Mouse (Mus musculus): Measurements from ENCODE around the gene Asic1.

The Asic1 gene

DNA sequence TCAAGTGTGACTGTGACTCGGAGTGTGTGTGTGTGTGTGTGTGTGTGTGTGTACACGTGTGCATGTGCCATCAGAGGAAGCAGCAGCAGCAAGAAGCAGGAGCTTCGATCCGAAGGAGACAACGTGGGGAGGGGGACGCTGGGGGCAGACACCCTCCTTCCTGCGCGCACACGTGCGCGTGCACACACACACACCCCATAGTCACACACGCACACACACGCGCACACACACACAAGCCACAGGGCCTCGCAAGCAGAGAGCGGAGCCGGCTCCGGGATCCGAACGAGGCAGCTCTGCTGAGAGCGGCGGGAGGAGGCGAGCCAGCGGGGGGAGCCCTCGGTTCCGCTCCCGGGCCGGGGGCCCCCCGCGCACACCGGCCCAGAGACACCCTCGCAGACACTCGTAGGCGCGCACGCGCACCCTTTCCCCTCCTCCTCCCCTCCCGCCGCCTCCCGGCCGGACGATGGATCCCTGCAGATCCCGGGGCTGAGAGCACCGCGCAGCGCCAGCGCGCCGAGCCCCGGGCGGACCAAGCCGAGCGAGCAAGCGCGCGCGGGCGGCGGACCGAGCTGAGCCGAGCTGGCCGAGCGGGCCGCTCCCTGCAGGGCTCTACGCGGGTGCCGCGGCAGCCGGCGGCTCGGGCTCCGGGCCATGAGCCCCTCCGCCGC lies at the start of gene Asic1:
Gene Asic1, plus strand, starts transcription at position 215 of the 668 bp plus-strand sequence.
- peak; percentile 52 for DNase-seq

DNA sequence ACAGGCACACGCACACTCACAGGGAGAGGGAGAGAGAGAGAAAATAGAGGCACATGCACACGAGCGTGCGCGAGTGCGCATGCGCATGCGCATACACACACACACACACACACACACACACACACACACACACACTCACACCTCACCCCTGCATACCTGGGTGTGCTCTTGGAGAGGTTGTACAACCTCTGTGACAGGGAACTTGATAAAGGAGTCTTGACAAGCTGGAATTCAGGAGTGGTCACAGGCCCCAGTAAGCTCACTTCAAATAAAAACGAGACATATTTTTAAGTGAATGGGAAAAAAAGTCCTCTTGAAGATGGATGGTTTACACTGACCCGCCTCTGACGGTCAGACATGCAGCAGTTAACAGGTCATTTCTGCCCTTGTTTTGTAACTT lies 48.1 kb upstream of the Asic1 start:
- DNase-seq, result no peak

DNA sequence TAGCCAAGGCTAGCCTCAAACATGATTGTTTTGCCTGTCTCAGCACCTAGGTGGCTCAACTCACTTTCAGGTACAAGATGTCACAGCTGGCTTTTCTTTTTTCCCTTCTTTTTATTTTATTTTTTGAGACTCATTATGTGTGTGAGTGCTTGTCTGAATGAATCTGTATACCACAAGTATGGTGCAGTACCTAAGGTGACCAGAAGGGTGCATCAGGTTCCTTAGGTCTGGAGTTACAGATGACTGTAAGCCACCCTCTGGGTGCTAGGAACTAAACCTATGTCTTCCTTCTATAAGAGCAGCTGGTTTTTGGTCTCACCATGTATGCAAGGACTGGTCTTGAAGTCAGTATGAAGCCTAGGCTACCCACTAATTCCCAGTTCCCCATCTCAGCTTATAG lies 38.5 kb upstream of the Asic1 start:
- DNase-seq, result peak; percentile 59

DNA sequence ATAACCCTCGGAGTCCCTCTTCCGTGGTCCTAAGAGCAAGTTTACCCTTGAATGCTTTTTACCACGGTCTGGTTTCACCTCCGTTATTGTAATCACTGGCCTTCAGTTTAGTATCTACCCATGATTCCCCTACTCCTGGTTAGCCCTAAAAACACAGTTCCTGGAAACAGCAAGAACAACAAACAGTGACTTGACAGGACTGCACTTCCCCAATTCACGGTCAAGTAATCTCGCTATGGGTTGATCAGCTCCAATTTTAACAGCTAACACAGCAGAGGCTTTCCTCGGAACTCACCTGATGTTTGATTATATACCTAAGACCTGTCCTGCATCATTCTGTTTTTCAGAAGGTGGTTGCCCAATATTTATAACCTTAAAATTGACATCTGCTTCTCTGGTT lies 35.5 kb upstream of the Asic1 start:
- no peak for DNase-seq

DNA sequence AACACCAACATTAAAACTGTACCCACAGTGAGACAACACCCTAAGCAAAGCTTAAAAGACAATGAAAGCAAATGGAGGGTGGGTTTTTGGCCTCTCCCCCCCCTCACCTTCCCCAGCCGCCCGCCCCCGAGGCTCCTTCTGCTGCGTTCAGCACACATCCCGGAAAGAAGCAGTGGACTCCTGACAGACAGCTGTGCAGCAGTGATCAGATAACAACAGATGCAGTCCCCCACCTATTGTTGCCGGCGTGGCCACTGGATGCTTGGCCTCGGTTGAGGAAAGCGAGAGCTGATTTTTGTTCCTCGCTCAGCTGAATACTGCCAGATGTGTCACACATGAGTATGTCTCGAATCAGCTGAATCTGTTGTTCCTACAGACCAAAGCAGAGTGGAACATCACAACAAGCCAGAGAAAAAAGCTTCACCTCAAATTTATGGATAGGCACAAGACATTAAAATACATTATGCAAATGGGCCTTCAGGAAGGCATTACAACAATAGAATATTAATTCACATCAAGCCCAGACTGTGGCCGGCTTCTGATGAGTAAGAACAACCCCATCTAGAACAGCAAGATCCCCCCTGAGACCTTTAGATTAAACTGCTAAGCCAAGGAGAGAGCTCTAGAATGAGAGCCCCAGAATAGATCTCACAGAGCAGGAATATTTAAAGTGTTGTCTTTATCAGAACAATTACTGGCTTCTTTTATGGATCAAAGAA lies 32.6 kb upstream of the Asic1 start:
- no peak for DNase-seq

DNA sequence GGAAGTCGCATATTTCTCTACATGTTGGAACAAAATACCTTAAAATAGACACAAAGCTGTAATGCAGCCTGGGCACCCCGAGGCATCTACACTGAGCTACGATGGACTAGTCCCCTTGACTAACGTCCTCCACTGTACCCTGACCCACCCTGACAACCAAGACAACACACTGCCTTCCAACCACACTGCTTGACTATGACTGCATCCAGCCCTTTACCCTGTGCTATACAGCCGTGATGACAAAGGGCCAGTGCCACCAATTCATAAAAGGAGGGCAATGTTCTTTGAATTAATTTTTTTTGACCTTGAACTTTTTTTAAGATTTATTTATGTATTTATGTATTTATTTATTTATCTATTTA lies 32.1 kb upstream of the Asic1 start:
- no peak for DNase-seq

DNA sequence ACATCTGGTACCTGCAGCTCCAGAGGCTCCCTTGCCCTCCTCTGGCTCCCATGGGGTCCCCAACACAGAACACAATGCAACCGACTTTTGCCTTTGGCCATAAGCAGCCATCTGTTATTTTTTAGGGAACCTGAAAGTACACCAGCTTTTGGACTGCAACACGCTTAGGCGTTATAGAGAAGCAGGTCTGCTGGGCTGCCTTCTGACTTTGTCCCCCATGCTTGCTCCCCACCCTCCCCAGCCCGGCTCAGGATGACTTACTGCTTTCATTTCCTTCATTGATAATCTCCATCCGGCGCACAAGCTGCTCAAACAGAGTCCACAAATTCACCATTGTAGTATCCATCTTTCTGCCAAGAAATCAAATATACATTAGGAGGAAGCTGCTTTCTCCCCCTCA lies 27.5 kb upstream of the Asic1 start:
- no peak for DNase-seq

DNA sequence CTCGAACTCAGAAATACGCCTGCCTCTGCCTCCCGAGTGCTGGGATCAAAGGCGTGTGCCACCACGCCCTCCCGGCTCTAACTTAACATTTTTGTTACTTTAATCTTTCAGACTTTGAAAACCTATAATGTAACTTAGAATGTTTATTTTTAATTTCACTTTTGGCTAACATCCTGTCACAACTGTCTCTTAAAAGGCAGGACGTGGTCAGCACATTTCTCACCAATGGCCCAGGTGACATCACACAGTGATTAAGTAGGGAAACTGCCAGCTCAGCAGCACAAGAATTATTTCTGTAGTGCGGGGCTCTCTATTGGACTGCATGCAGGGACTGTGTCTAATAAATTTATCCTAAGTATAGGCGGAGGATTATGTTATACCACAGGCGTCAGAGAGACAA lies 26.3 kb upstream of the Asic1 start:
- no peak for DNase-seq

DNA sequence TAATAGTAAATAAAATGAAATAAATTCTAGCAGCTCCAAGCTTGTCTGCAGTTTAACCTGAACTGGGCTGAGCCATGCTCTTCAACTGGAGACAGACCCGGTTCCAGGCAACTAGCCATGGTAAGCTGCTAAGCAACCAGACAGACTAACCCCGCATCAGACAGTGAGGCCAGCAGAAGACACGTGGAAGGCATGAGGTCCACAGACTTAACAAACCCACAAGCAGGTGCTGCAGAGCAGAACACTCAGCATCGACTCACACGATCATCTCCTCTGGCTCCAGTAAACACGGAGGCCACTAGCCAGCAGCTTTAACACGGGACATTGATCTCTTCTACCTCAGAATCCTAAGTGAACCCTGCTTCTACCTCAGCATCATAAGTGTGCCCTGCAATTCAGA lies 25.4 kb upstream of the Asic1 start:
- DNase-seq, result no peak

DNA sequence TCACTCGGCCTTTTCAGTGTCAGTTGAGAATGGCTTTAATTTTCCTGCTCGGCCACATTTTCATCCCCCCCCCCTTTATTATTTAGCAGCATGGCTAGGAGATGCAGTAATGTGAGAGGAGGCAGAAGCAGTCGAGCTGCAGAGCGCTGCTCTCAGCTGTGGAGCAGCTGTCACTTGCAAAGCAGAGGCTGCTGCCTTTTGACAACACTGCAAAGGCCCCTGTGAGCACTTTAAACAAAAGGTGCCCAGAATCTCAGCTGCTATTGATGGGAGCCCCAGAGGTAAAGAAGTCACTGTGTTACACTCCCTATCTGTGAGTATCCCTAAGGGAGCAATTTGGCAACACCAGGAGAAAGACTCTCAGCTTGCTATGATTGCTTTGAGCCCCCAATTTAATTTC lies 21.8 kb upstream of the Asic1 start:
- peak; percentile 40 for DNase-seq

DNA sequence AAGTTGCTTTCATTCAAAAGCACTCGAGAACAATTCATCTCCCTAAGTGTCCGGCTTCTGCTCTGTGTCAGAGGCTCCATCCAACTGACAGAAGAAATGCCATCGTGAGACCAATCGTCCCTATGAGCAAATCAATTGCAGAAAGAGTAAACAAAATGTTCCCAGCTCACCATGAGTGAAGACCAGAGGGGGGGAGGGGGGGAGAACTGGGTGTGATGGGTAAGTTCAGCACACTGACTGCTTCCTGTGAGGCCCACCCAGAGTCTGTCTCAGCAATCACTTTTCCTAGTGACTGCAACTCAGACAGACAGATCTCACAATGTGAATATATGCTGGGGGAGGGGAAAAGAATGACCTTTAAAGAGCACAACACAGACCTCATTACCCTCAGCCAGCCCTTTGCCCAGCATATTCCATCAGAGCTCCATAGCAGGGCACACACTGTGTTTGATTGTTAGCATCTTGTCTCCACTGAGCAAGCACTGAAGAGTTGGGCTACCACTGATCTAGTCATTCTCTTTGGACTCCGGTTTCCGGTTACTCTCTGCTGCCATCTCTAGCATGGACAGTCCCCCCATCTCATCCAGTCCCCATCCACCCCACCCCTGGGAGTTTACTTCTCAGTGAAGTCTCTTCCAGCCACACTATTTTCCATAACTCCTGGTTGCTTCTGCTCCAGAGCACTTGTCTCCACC lies 21.0 kb upstream of the Asic1 start:
- DNase-seq, result no peak

DNA sequence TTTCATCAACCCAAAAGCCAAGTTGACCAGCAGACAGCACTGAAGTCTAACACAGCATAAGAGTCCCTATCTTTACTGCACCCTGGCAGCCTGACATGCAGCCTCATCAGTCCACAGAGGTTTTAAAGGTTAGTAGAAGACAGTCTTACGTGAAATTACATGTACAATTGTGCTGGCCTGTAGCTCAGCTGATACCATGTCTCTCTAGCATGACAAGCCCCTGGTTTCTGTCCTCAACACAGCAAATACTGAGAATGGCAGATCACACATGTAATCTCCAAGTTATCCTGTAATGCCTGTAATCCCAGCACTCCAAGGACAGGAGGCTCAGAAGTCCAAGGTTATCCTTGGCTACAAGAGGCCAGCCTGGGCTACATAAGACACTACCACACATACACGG lies 19.9 kb upstream of the Asic1 start:
- no peak for DNase-seq

DNA sequence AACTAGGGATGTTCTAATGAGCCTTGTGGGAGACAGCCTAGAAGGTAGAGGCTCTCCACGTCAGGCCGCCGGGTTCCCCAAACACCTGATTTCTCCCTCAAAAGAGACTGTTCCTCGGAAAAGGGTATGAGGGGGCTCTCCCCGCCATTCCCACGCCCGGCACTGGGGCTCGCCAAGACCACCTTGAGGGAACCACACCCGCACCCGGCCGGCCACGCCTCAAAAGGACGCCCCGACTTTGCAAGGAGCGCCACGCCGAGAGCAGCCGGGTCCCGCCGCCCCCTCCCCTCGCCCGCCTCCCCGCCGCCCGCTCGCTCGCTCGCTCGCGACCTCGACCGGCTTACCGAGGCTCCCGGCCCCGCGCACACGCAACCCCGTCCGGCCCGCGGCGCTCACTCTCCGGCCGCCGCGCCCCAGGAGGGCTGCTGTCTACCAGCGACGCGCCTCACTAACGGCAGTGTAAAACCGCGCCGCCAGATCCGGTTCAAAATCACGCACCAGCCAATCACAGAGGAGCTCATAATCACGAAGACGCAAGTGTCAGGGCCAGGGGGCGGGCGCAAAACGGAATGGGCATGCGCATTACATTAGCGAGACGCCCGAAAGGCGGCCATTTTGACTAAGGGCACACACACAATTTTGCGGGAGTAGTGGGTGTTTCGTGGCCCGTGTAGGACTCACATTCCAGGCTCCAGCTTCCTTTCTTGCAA lies 18.9 kb upstream of the Asic1 start, which contains the start of gene Racgap1:
Gene Racgap1, minus strand, starts transcription at position 494 of the 710 bp plus-strand sequence.
- peak; percentile 97 for DNase-seq

DNA sequence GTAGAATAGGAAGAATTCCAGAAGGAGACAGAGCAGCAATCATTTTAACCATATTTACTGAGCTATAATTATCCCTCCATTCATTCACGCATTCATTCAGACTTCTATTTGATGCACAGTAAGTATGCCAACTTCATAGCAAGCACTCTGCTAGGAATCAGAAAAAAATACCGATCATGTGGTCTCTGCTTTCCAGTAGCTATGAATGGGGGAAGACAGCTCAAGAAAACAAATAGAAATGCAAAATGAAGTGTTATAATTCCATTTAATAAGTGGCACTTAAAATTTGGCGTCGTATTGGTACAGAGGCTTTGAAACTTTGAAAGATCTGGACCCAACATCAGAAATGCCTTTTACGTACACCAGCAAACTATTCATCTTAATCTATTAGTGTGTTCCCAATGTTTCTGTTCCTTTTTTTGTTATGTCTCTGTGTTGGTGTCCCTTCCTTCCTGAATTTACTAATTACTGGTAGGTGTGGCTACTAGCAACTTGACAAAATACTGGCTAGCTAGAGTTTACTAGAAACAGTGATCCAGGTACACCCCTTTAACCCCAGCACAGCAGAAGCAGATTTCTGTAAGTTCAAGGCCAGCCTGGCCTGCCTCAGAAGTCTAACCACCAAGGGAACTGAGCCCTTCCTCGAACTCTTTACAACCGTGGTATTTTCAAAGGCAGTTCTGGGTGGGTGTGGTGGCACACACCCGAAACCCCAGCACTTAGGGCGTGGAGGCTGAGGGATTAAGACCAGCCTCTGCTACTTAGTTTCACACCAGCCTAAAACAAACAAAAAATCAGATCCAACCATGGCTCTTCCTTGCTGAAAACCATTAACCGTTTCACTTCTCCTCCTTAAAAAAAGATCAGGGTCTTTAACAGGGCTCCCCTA lies 17.9 kb upstream of the Asic1 start:
- no peak for DNase-seq

DNA sequence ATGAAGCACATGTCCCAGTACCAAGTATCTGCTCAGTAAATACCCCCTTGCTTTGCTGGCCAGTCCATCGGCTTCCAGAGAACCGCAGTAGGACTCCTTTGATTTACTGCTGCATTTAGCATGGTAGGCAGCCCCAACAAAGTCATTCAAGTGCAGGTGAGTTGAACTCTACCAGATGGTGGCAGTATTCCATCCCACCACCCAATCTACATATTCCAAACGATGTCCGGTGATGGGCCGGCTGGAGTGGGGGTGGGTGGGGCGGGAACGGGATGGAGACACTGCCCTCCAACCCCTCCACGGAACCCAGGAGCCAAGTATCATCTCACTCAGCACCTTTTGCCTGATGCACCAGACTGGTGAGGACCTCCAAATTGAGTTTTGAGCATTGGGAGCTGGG lies 16.9 kb upstream of the Asic1 start:
- DNase-seq, result no peak

DNA sequence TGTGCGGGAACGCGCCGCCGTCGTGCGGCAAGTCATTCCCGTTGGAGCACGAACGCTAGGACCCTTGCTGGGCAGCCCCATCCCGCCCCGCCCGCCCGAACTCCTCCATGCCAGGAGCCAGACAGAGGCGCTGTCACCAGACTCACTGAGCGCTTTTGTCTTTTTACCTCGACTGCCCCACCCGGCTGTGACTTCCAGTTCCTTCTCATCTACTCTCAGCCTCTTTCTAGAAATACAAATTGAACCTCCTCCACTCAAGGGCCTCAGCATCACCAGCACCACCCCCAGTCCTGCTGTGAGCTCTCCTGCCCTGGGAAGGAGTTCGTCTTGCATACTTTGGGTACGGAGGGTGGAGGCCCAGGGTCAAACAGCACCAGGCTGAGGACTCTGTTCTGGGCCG lies 16.3 kb upstream of the Asic1 start:
- DNase-seq, result no peak

DNA sequence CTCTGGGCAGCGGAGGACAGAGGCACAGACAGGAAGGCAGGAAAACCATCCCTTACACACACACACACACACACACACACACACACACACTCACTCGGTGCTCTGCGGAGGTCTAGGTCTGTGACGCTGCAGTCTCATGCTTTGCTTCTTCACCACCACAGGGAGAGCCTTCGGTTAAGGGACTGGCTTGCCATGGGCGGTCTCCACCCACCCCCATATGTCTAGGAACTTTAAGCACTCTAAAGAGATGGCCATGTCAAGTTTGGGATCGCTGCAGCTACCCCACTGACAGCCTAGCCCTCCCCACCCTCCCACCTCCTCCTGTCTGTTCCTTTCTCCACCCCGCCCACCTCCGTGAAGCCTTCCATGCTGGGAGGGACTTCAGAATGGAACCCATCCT lies 14.2 kb upstream of the Asic1 start:
- no peak for DNase-seq

DNA sequence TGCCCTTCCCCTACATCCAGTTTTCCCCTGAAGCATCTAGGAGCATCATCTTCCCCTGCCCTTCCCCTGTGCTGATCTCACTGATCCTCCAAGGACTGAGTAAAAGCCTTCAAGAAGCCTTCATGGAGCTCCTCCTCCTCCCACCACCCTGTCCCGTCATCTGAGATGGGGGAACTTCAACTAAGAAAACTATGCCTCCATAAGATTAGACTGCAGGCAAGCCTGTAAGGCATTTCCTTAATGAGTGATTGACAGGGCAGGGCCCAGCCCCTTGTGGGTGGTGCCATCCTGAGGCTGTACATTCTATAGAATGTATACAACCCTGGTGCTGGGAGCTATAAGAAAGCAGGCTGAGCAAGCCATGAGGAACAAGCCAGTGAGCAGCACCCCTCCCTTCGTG lies 11.7 kb upstream of the Asic1 start:
- no peak for DNase-seq

DNA sequence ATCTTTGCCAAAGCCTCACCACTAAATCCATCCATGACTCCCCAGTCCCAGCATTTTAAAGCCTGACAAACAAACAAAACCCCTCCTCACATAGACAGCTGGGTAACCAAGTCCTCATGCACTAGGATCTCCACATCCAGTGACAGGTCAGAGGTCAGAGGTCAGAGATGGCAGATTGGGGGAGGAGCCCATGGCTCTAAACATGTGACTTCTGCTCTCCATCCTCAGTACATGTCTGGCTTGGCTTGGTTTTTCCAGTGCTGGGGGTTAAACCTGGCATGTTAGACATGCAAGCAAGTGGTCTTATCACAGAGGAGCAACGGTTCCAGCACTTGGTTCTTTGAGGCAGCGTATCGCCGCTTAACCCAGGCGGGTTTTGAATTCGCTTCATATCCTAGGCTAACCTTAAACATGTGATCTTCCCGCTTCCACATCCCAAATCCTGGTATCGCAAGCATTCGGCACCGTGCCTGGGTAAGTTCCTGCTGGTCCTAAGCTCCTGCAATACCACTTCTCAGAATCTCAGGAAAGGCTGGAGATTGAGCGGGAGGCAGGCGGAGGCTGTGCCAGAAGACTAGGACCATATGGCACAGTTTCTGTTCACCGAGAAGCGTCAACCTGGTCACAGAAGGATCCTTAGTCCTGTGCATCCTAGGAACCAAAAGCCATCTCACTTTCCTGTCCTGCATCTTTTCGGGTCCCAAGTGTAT lies 8.9 kb upstream of the Asic1 start:
- DNase-seq, result no peak

DNA sequence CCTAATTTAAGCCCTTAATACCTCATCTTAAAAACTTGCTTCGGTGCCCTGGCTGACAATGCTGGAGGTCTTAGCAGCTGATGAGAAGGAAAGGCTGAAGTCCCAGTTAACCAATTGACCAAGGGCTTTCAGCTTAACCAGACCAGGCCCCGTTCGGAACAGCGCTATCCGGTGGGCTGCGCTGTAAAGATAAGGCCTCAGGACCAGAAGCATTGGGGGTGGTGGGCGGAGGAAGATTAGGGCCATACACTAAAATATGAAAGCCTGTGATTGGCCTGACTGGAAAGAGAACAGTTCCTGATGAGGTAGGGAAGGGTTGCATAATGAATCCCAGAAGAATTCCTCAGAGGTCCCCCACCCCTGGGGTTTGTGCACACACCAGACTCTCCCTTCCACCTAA lies 7.8 kb upstream of the Asic1 start:
- DNase-seq, result no peak

DNA sequence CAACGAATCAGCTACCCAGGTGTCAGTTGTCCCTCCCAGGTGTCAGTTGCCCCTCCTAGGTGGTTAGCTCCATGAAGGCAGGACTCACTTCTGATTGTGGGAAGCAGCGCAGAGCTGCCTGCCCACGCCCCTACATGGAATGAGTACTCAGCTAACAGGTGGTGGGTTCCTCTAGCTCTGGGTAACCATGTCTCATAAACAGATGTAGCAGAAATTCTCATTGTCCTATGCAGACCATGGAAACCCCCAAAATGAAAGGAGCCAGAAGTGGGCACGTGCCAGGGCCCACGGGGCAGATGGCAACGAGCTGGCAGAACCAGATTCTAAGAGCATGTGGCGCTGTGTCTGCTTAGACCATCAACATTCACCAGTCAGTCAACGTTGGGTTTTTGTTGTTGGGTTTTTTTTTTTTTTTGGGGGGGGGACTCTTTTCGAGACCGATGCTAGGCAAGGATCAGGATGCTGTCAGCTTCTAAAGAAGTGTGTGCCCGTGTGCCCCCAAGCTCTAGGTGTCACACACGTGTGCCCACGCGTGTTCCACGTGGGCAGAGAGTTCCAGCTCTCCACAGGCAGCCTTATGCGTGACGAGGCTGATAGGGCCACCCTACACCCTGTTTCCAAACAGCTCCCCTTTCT lies 6.1 kb upstream of the Asic1 start:
- DNase-seq, result no peak
